Mouse (Mus musculus): ENCODE data around the gene Hnrnpll. TPM values are rescaled to one million over a fixed set of nuclear protein-coding genes. Genes with fewer than 3 reads are reported as not detected.
A peak's percentile ranks its signal among the peaks of the same experiment; 100 is the strongest.
"Not testable (repeated sequence)": the region's sequence is repeated elsewhere in the genome, so short reads cannot be mapped to it uniquely, and the experiment has no call there.

Hnrnpll gene
- total and polyA plus RNA-seq, 2 experiments from 2014 or later, result 19.0 to 37.5 TPM

GRCm38 (mm10) chr17:80009926-80010325 is 52.2 kb downstream of the Hnrnpll start:
- ATAC-seq (ENCODE audit: insufficient read depth, low read depth), result no peak
- no peak for DNase-seq (ENCODE audit: low spot score)
- Histone ChIP-seq H3K4me2 (ENCODE audit: low read depth, low read length) (no peak overlapping the region), H3K4me1 (ENCODE audit: control insufficient read depth, insufficient read depth) (peaks cover 12% of the 10 kb centered on the region), H3K4me3 (ENCODE audit: low read depth, low read length) (no peak overlapping the region), H3K27me3 (ENCODE audit: control insufficient read depth, insufficient read depth, low read length) (no peaks in the 10 kb centered on the region), H3K36me3 (replicated peaks; ENCODE audit: control insufficient read depth, insufficient read depth, low read length) (no peaks in the 10 kb centered on the region), H3K9me3 (replicated peaks; ENCODE audit: control insufficient read depth, low read length) (no peaks in the 10 kb centered on the region), H3K9ac (replicated peaks; ENCODE audit: low read depth, low read length) (no peak overlapping the region), H3K27ac (ENCODE audit: low read depth) (no peak overlapping the region)
- no peak for TF ChIP-seq CTCF (IDR thresholded peaks at IDR 0.05; ENCODE audit: low read depth)
- no peak for TF ChIP-seq EP300 (IDR thresholded peaks at IDR 0.05; ENCODE audit: low read depth)
- WGBS, result 54% methylated on average over 15 of the region's 15 CpGs

- peaks cover 12% of the 10 kb centered on the region for H3K4me1 ChIP-seq (ENCODE audit: control insufficient read depth, insufficient read depth)
- no peaks in the 10 kb centered on the region for H3K27me3 ChIP-seq (ENCODE audit: control insufficient read depth, insufficient read depth, low read length)
- DNase-seq (ENCODE audit: low spot score) (peak; percentile 72), ATAC-seq (ENCODE audit: insufficient read depth, low read depth) (peak; percentile 54)
- no peak overlapping the region for H3K4me3 ChIP-seq (ENCODE audit: low read depth, low read length)
- no peak overlapping the region for H3K9ac ChIP-seq (replicated peaks; ENCODE audit: low read depth, low read length)
- 7% methylated on average over 5 of the region's 5 CpGs for WGBS
- no peaks in the 10 kb centered on the region for H3K36me3 ChIP-seq (replicated peaks; ENCODE audit: control insufficient read depth, insufficient read depth, low read length)
- TF ChIP-seq CTCF (IDR thresholded peaks at IDR 0.05; ENCODE audit: low read depth) (no peak), EP300 (IDR thresholded peaks at IDR 0.05; ENCODE audit: low read depth) (no peak)
- no peaks in the 10 kb centered on the region for H3K9me3 ChIP-seq (replicated peaks; ENCODE audit: control insufficient read depth, low read length)
- 0 out of 2 replicates have a peak overlapping the region, but pooled peaks have one; percentile 3 for H3K4me2 ChIP-seq (ENCODE audit: low read depth, low read length)
- peak overlapping the region; percentile 75 for H3K27ac ChIP-seq (ENCODE audit: low read depth)
Observed at GRCm38 (mm10) chr17:80008847-80009246, 53.3 kb downstream of the Hnrnpll start.

- H3K27ac ChIP-seq (ENCODE audit: low read depth), result 0 out of 2 replicates have a peak overlapping the region, but pooled peaks have one; percentile 8
- peak; percentile 60 for TF ChIP-seq CTCF (IDR thresholded peaks at IDR 0.05; ENCODE audit: low read depth)
- TF ChIP-seq EP300 (IDR thresholded peaks at IDR 0.05; ENCODE audit: low read depth), result no peak
- no peaks in the 10 kb centered on the region for H3K9me3 ChIP-seq (replicated peaks; ENCODE audit: control insufficient read depth, low read length)
- 36% methylated on average over 17 of the region's 17 CpGs for WGBS
- no peak overlapping the region for H3K9ac ChIP-seq (replicated peaks; ENCODE audit: low read depth, low read length)
- H3K4me3 ChIP-seq (ENCODE audit: low read depth, low read length), result no peak overlapping the region
- DNase-seq (ENCODE audit: low spot score), result peak; percentile 74
- H3K27me3 ChIP-seq (ENCODE audit: control insufficient read depth, insufficient read depth, low read length), result no peaks in the 10 kb centered on the region
- H3K36me3 ChIP-seq (replicated peaks; ENCODE audit: control insufficient read depth, insufficient read depth, low read length), result no peaks in the 10 kb centered on the region
- H3K4me2 ChIP-seq (ENCODE audit: low read depth, low read length), result peak overlapping the region; percentile 24; the same call in 1 of the 2 replicates
- ATAC-seq (ENCODE audit: insufficient read depth, low read depth), result peak; percentile 84
- peaks cover 12% of the 10 kb centered on the region for H3K4me1 ChIP-seq (ENCODE audit: control insufficient read depth, insufficient read depth)
Observed at GRCm38 (mm10) chr17:80004345-80005239, 57.5 kb downstream of the Hnrnpll start.

GRCm38 (mm10) chr17:80003851-80004250 is 58.3 kb downstream of the Hnrnpll start:
- 94% methylated on average over 3 of the region's 3 CpGs for WGBS
- H3K27me3 ChIP-seq (ENCODE audit: control insufficient read depth, insufficient read depth, low read length); H3K4me3 ChIP-seq (ENCODE audit: low read depth, low read length); H3K36me3 ChIP-seq (replicated peaks; ENCODE audit: control insufficient read depth, insufficient read depth, low read length); ATAC-seq (ENCODE audit: insufficient read depth, low read depth); H3K9me3 ChIP-seq (replicated peaks; ENCODE audit: control insufficient read depth, low read length); DNase-seq (ENCODE audit: low spot score); H3K4me2 ChIP-seq (ENCODE audit: low read depth, low read length); H3K9ac ChIP-seq (replicated peaks; ENCODE audit: low read depth, low read length); H3K27ac ChIP-seq (ENCODE audit: low read depth): not testable (repeated sequence)
- peaks cover 11% of the 10 kb centered on the region for H3K4me1 ChIP-seq (ENCODE audit: control insufficient read depth, insufficient read depth)

- H3K4me1 ChIP-seq (ENCODE audit: control insufficient read depth, insufficient read depth), result 0 out of 2 replicates have a peak, but pooled peaks cover 3% of the 10 kb centered on the region
- no peak for ATAC-seq (ENCODE audit: insufficient read depth, low read depth)
Observed at GRCm38 (mm10) chr17:80002385-80002852, 59.7 kb downstream of the Hnrnpll start.

More at GRCm38 (mm10) chr17:80002385-80002852, 59.7 kb downstream of the Hnrnpll start:
- no peaks in the 10 kb centered on the region for H3K36me3 ChIP-seq (replicated peaks; ENCODE audit: control insufficient read depth, insufficient read depth, low read length)
- 66% methylated on average over 3 of the region's 3 CpGs for WGBS
- no peak overlapping the region for H3K9ac ChIP-seq (replicated peaks; ENCODE audit: low read depth, low read length)
- no peak overlapping the region for H3K4me3 ChIP-seq (ENCODE audit: low read depth, low read length)
- DNase-seq (ENCODE audit: low spot score), result no peak
- H3K27ac ChIP-seq (ENCODE audit: low read depth), result no peak overlapping the region
- no peaks in the 10 kb centered on the region for H3K9me3 ChIP-seq (replicated peaks; ENCODE audit: control insufficient read depth, low read length)
- no peak overlapping the region for H3K4me2 ChIP-seq (ENCODE audit: low read depth, low read length)
- TF ChIP-seq CTCF (IDR thresholded peaks at IDR 0.05; ENCODE audit: low read depth) (no peak), EP300 (IDR thresholded peaks at IDR 0.05; ENCODE audit: low read depth) (no peak)
- H3K27me3 ChIP-seq (ENCODE audit: control insufficient read depth, insufficient read depth, low read length), result no peaks in the 10 kb centered on the region
